17 mouse cellular contexts compared by ENCODE assay signal in the genomic region with DNA sequence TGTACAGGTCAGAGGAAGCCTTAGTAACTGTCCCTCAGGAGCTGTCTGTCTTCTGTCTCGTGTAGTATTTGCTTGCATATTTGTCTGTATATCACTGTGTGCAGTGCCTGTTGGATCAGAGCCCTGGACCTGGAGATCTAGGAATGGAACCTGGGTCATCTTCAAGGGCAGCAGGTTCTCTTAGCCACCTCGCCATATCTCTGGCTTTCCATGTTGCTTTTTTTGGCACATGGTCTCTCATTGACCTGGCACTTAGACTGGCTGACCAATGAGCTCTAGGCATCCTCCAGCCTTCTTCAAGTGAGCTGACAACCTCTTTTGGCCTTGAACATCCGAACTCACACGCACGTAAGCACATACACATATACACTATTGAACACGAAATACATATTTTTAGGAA. TPM values are rescaled to one million over a fixed set of nuclear protein-coding genes. Genes with fewer than 3 reads are reported as not detected.
DNase-seq lines count a peak whose midpoint lies in the region; ATAC-seq and TF ChIP-seq lines count a peak whose summit lies in the region.
"Had no signal": no experiment of that assay in that cellular context is flagged by ENCODE, and none has a peak within 500 bp of the region (broad histone marks: within the 10 kb centered on the region; RNA-seq: fewer than 3 reads in every experiment).

No protein-coding gene starts in this region.

- H3K27me3 ChIP-seq in hindbrain, embryonic 14.5 days (ENCODE audit: control insufficient read depth, insufficient read depth, low read length): no peaks in the 10 kb centered on the region
- H3K27me3 ChIP-seq: hindbrain, embryonic 12.5 days; neural tube, embryonic 12.5 days; stomach, embryonic 15.5 days had no signal

- H3K4me3 ChIP-seq in gastrocnemius, adult 2 months: no peak overlapping the region
- no peak overlapping the region for H3K4me3 ChIP-seq in layer of hippocampus, adult 2 months
- no peak overlapping the region for H3K4me3 ChIP-seq in brown adipose tissue, adult 24 weeks (ENCODE audit: insufficient read depth, low read depth, low read length)
- no peak overlapping the region for H3K4me3 ChIP-seq in macrophage (ENCODE audit: inconsistent target)
- H3K4me3 ChIP-seq in hindbrain, embryonic 14.5 days (replicated peaks; ENCODE audit: low read length): no peak overlapping the region
- H3K4me3 ChIP-seq: erythroblast, embryonic 14.5 days; hindbrain, embryonic 12.5 days; neural tube, embryonic 12.5 days; stomach, embryonic 15.5 days had no signal

- H3K36me3 ChIP-seq in macrophage (ENCODE audit: inconsistent target): peaks cover 33% of the 10 kb centered on the region; the same call in 1 of the 2 replicates
- H3K36me3 ChIP-seq in hindbrain, embryonic 14.5 days (replicated peaks; ENCODE audit: control insufficient read depth, insufficient read depth): peaks cover 14% of the 10 kb centered on the region
- H3K36me3 ChIP-seq: stomach, embryonic 15.5 days had no signal

- no peak overlapping the region for H3K9ac ChIP-seq in hindbrain, embryonic 14.5 days
- H3K9ac ChIP-seq: hindbrain, embryonic 12.5 days; liver, embryonic 14.5 days; neural tube, embryonic 12.5 days; stomach, embryonic 15.5 days had no signal

- peaks cover 93% of the 10 kb centered on the region for H3K79me2 ChIP-seq in macrophage (ENCODE audit: inconsistent target)

- peaks cover 16% of the 10 kb centered on the region for H3K4me1 ChIP-seq in brown adipose tissue, adult 24 weeks (ENCODE audit: control insufficient read depth, insufficient read depth, insufficient read length, low read length)
- no peaks in the 10 kb centered on the region for H3K4me1 ChIP-seq in hindbrain, embryonic 14.5 days (replicated peaks; ENCODE audit: control insufficient read depth, insufficient read depth, low read length)
- H3K4me1 ChIP-seq: neural tube, embryonic 12.5 days had no signal

- H3K27ac ChIP-seq in gastrocnemius, adult 2 months: peak overlapping the region; percentile 74; the same call in 1 of the 2 replicates
- peak overlapping the region; percentile 88 for H3K27ac ChIP-seq in layer of hippocampus, adult 2 months
- peak overlapping the region; percentile 22; the same call in 1 of the 2 replicates for H3K27ac ChIP-seq in brown adipose tissue, adult 24 weeks (replicated peaks; ENCODE audit: low read depth, low read length)
- H3K27ac ChIP-seq in macrophage: peak overlapping the region; percentile 98
- no peak overlapping the region for H3K27ac ChIP-seq in hindbrain, embryonic 14.5 days
- H3K27ac ChIP-seq: hindbrain, embryonic 12.5 days; liver, embryonic 14.5 days; neural tube, embryonic 12.5 days; stomach, embryonic 15.5 days had no signal

- no peaks in the 10 kb centered on the region for H3K9me3 ChIP-seq in hindbrain, embryonic 14.5 days (ENCODE audit: control insufficient read depth, low read length)
- H3K9me3 ChIP-seq: hindbrain, embryonic 12.5 days; neural tube, embryonic 12.5 days; stomach, embryonic 15.5 days had no signal

- intact Hi-C loops in gastrocnemius, adult 2 months (cut with DNase I): no loop called here

- DNase-seq in gastrocnemius, adult 2 months: no peak
- DNase-seq in gastrocnemius, postnatal 10 days: no peak
- DNase-seq in layer of hippocampus, adult 2 months (ENCODE audit: low spot score in 2 of 2): no peak
- DNase-seq in layer of hippocampus, postnatal 14 days (ENCODE audit: low spot score in 2 of 2): no peak
- no peak for DNase-seq in hindbrain, embryonic 14.5 days (ENCODE audit: low spot score)
- DNase-seq in adrenal gland, adult 18-20 months (ENCODE audit: low spot score in 2 of 2): no peak
- DNase-seq: cerebellum, postnatal 10 days; left cerebral cortex, postnatal 4 days had no signal

- 44% methylated on average over 6 of the region's 6 CpGs for WGBS in macrophage (ENCODE audit: missing documents)
- WGBS in hindbrain, embryonic 14.5 days: 89% methylated on average over 6 of the region's 6 CpGs

- no peak overlapping the region for H3K4me2 ChIP-seq in hindbrain, embryonic 14.5 days (replicated peaks)
- H3K4me2 ChIP-seq: hindbrain, embryonic 12.5 days; neural tube, embryonic 12.5 days; stomach, embryonic 15.5 days had no signal

- no peak for TF ChIP-seq CTCF in gastrocnemius, adult 2 months (IDR thresholded peaks at IDR 0.05)
- no peak for TF ChIP-seq CTCF in layer of hippocampus, adult 2 months (conservative IDR thresholded peaks at IDR 0.05)

- no peak for ATAC-seq in hindbrain, embryonic 14.5 days (ENCODE audit: low FRiP score)
- ATAC-seq: forebrain, embryonic 16.5 days; intestine, embryonic 16.5 days had no signal

RNA-seq across cellular contexts. Expression of a gene that starts 32.4 kb away (rescaled TPM):
- 10 to 100 TPM; 31.4 to 32.7 TPM for total RNA-seq in gastrocnemius, adult 2 months (2021)
- 10 to 100 TPM; 23.2 to 26.6 TPM for total RNA-seq in gastrocnemius, postnatal 10 days (2021)
- 100 to 1,000 TPM; 103 to 112 TPM for total RNA-seq in layer of hippocampus, adult 2 months (2021)
- total RNA-seq in layer of hippocampus, postnatal 14 days (2021): 10 to 100 TPM; 81.9 to 87.8 TPM
- polyA plus RNA-seq in brown adipose tissue, adult 24 weeks (2012; ENCODE audit: insufficient read depth, insufficient read length, missing spikeins): 138 and 156 TPM in 2 replicates
- 100 to 1,000 TPM in 25 of 26 experiments, 10 to 100 TPM in 1; 41.6 to 535 (median 288) TPM for total RNA-seq in macrophage (2018; cell fraction: chromatin; rRNA removed)
- 100 to 1,000 TPM; 293 to 583 (median 414) TPM for total RNA-seq in macrophage (2018; cell fraction: cytosol; rRNA removed)
- total RNA-seq in macrophage (2018; cell fraction: nucleus; rRNA removed): 100 to 1,000 TPM; 124 to 641 (median 427) TPM
- polyA plus RNA-seq in macrophage (2018): 256 to 2,039 TPM (median 562 TPM) in 3 replicates
- polyA plus RNA-seq in hindbrain, embryonic 14.5 days (2014; fragmentation: Nextera tagmentation; extraction: Ambion mirVana): 79.7 and 84.1 TPM in 2 replicates
- total RNA-seq in adrenal gland, adult 18-20 months (2021): 100 to 1,000 TPM; 315 to 352 TPM

RNA-seq across cellular contexts. Expression of a gene that starts 42.1 kb away (rescaled TPM):
- total RNA-seq in gastrocnemius, adult 2 months (2021): 1 to 10 TPM; 7.6 to 8.3 TPM
- 1 to 10 TPM; 6.1 to 7.5 TPM for total RNA-seq in gastrocnemius, postnatal 10 days (2021)
- 10 to 100 TPM; 16.9 to 19.8 TPM for total RNA-seq in layer of hippocampus, adult 2 months (2021)
- 10 to 100 TPM; 13.7 to 15.6 TPM for total RNA-seq in layer of hippocampus, postnatal 14 days (2021)
- 131 and 304 TPM in 2 replicates for polyA plus RNA-seq in brown adipose tissue, adult 24 weeks (2012; ENCODE audit: insufficient read depth, insufficient read length, missing spikeins)
- total RNA-seq in macrophage (2018; cell fraction: chromatin; rRNA removed): 10 to 100 TPM in 21 of 26 experiments, 1 to 10 TPM in 5; 4.8 to 32.9 (median 14.6) TPM
- total RNA-seq in macrophage (2018; cell fraction: cytosol; rRNA removed): 10 to 100 TPM; 36.8 to 57.4 (median 46.8) TPM
- total RNA-seq in macrophage (2018; cell fraction: nucleus; rRNA removed): 10 to 100 TPM in 24 of 26 experiments, 1 to 10 TPM in 2; 8.5 to 39.3 (median 19.6) TPM
- polyA plus RNA-seq in macrophage (2018): 34.9 to 76.8 TPM (median 42.6 TPM) in 3 replicates
- 89.0 and 90.2 TPM in 2 replicates for polyA plus RNA-seq in hindbrain, embryonic 14.5 days (2014; fragmentation: Nextera tagmentation; extraction: Ambion mirVana)
- total RNA-seq in adrenal gland, adult 18-20 months (2021): 10 to 100 TPM; 46.2 to 94.5 TPM
